Mouse (Mus musculus) hindbrain, embryonic 14.5 days (tissue): Measurements from ENCODE around the gene Cactin. TPM values are rescaled to one million over a fixed set of nuclear protein-coding genes. Genes with fewer than 3 reads are reported as not detected.

Experiments used
- ATAC-seq: fragments of 200-750 bp; cut with Nextera tagmentation; 2 replicates; pipeline ENCODE4 v1.8.0; 2017; ENCODE audit warnings: moderate number of reproducible peaks, mild to moderate bottlenecking, moderate TSS enrichment, moderate library complexity; ENCODE audit not compliant: low FRiP score
- DNase-seq: peaks from one replicate; pipeline ENCODE4 v3.0.0-alpha.2; 2015; ENCODE audit warnings: low spot score
- H3K27ac ChIP-seq: fragments of 300-500 bp; sonication (generic); 2 replicates; pipeline ENCODE4 v1.5.1; 2014; ENCODE audit warnings: mild to moderate bottlenecking, moderate library complexity
- H3K27me3 ChIP-seq: fragments of 300-500 bp; sonication (generic); 2 replicates; pipeline ENCODE4 v1.6.1; 2014; ENCODE audit warnings: mild to moderate bottlenecking, low read length, mixed read lengths; ENCODE audit not compliant: control insufficient read depth, insufficient read depth
- H3K36me3 ChIP-seq: fragments of 300-500 bp; sonication (generic); replicated peaks from 2 replicates; pipeline ENCODE4 v1.6.1; 2014; ENCODE audit not compliant: control insufficient read depth, insufficient read depth
- H3K4me1 ChIP-seq: fragments of 300-500 bp; sonication (generic); replicated peaks from 2 replicates; pipeline ENCODE4 v1.6.1; 2014; ENCODE audit warnings: antibody characterized with exemption, low read length, mixed read lengths; ENCODE audit not compliant: control insufficient read depth, insufficient read depth
- H3K4me2 ChIP-seq: fragments of 300-500 bp; sonication (generic); replicated peaks from 2 replicates; pipeline ENCODE4 v1.6.1; 2014; ENCODE audit warnings: mild to moderate bottlenecking, moderate library complexity
- H3K4me3 ChIP-seq: fragments of 300-500 bp; sonication (generic); replicated peaks from 2 replicates; pipeline ENCODE4 v1.5.1; 2014; ENCODE audit warnings: mild to moderate bottlenecking, low read length
- H3K9ac ChIP-seq: fragments of 300-500 bp; sonication (generic); 2 replicates; pipeline ENCODE4 v1.6.1; 2014
- H3K9me3 ChIP-seq: fragments of 300-500 bp; sonication (generic); 2 replicates; pipeline ENCODE4 v1.6.1; 2016; ENCODE audit warnings: low read length; ENCODE audit not compliant: control insufficient read depth
- WGBS: fragments of 180-500 bp; shearing (Covaris S2); extraction: QIAGEN DNeasy Blood & Tissue Kit; methylation state at CpG from one replicate; pipeline ENCODE4 v1.1.7; 2014; 5-methylcytosine and 5-hydroxymethylcytosine counted together
- polyA plus RNA-seq: library from polyadenylated mRNA; unstranded; fragments of >200 nt; fragmentation: Nextera tagmentation; extraction: Ambion mirVana; gene quantifications from 2 replicates; pipeline ENCODE4 v1.2.1, GENCODE M21; 2014

Gene Cactin
- polyA plus RNA-seq = 18.7 and 20.6 TPM in 2 replicates

DNA sequence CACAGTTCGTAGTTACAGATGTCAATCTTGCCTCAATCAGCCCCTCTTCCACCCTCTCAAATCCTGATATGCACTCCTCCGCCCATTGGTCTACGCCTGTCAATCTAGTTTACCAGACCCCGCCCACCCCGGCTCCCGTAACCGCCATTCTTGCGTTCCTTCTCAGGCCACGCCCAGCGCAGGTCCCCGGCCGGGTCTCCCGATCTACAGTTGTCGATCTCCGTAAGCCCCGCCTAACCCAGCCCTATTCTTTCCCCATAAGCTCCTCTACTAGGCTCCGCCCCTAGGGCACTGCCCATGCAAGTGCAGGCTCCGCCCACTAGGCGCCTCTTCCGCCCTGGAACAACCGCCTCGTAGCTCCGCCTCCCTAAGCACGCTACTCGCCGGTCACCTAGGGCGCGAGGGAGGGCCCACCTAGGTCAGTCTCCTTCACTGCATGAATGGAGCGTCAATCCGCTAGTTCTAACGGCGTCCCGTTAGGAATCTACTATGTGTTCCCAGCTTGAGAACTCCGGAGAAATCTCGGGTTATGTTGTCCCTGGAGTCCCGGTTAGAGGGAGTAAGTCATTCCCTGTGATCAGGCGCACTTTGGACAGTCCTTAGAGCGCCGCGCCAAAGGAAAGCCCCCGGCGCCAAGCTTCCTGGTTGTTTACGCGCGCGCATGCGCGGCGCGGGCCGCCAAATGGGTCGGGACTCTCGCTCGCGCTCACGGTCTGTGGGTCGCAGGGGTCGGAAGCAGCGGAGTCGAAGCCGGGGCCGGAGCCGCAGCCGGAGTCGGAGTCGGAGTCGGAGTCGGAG lies at the start of gene Cactin:
Gene Cactin (plus strand): TSS at position 554 of the 798 bp plus-strand sequence.
- ATAC-seq (peak; percentile 94), DNase-seq (peak; percentile 98)
- Histone ChIP-seq H3K4me1 (peaks cover 20% of the 10 kb centered on the region), H3K9me3 (no peaks in the 10 kb centered on the region), H3K4me3 (peak within 1 kb of the TSS; percentile 76), H3K27me3 (no peaks in the 10 kb centered on the region), H3K4me2 (peak within 1 kb of the TSS; percentile 83), H3K27ac (peak within 1 kb of the TSS; percentile 81), H3K36me3 (peaks cover 63% of the 10 kb centered on the region), H3K9ac (peak within 1 kb of the TSS; percentile 77)
- under 1% methylated on average over 68 of the region's 68 CpGs for WGBS

DNA sequence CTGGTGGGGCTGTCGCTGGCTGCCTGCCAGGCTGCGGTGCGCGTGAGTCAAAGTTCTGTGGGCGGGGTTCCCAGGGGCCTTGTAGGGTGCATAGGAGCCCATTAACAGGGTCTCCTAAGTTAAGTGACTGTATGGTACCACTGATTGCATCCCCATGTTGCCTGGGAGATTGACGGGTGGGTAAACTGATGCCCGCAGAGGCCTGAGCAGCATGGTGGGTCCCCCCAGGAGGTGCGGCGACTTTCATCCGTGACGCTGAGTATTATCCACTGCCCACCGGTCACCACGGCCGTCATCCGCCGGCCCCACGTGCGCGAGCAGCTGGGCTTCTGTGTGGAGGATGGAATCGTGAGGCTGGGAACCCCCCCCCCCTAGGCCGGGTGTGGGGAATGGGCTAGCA lies 48.5 kb upstream of the Cactin start:
- H3K4me2 ChIP-seq = no peak overlapping the region
- H3K27ac ChIP-seq = no peak overlapping the region
- H3K36me3 ChIP-seq = peaks cover 31% of the 10 kb centered on the region
- DNase-seq (no peak), ATAC-seq (no peak)
- no peak overlapping the region for H3K9ac ChIP-seq
- no peak overlapping the region for H3K4me3 ChIP-seq
- no peaks in the 10 kb centered on the region for H3K9me3 ChIP-seq
- WGBS = 95% methylated on average over 20 of the region's 21 CpGs
- peaks cover 14% of the 10 kb centered on the region for H3K4me1 ChIP-seq
- H3K27me3 ChIP-seq = no peaks in the 10 kb centered on the region

DNA sequence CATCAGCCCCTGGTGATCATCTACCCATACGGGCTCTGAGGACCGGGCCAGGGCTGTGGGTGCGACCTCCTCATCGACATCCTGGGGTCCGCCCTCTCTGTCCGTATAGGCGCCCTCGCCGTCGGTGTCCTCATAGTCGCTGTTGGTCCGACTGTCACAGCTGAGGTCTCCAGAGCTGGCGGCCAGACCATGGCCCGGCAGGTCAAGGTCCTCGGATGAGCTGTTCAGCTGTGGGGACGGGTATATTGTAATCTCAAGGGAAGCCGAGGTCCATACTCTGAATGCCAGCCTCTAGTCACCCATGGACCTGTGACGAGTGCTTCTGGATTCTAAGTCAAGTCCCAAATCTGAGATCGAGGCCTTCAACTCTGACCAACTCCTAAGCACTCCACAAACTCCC lies 47.1 kb upstream of the Cactin start:
- Histone ChIP-seq H3K4me1 (peaks cover 3% of the 10 kb centered on the region), H3K4me3 (no peak overlapping the region), H3K4me2 (no peak overlapping the region), H3K9me3 (no peaks in the 10 kb centered on the region), H3K36me3 (peaks cover 31% of the 10 kb centered on the region), H3K27ac (no peak overlapping the region), H3K27me3 (no peaks in the 10 kb centered on the region), H3K9ac (no peak overlapping the region)
- DNase-seq (no peak), ATAC-seq (no peak)
- 96% methylated on average over 19 of the region's 19 CpGs for WGBS

DNA sequence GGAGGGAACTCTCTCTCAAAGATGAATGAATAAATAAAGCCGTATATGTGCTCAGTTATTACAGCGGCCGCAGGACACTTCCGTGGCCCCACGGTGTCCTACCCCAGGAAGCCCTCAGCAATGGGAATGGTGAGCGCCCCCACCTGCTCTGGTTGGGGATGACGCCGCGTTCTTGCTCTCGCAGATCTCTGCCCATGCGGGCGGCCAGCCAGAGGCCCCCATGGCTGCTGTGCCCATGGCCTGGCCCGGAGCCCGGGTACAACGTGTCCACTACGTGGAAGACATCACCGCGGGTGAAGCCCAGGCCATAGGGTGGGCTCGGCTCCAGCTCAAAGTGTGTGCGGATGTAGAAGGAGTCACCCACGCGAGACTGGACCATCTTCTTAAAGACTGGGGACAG lies 43.2 kb upstream of the Cactin start:
- H3K9me3 ChIP-seq = no peaks in the 10 kb centered on the region
- 82% methylated on average over 22 of the region's 22 CpGs for WGBS
- DNase-seq (no peak), ATAC-seq (no peak)
- H3K4me1 ChIP-seq = no peaks in the 10 kb centered on the region
- H3K4me2 ChIP-seq = no peak overlapping the region
- no peaks in the 10 kb centered on the region for H3K27me3 ChIP-seq
- H3K36me3 ChIP-seq = peaks cover 11% of the 10 kb centered on the region
- H3K27ac ChIP-seq = no peak overlapping the region
- H3K4me3 ChIP-seq = no peak overlapping the region
- H3K9ac ChIP-seq = no peak overlapping the region

DNA sequence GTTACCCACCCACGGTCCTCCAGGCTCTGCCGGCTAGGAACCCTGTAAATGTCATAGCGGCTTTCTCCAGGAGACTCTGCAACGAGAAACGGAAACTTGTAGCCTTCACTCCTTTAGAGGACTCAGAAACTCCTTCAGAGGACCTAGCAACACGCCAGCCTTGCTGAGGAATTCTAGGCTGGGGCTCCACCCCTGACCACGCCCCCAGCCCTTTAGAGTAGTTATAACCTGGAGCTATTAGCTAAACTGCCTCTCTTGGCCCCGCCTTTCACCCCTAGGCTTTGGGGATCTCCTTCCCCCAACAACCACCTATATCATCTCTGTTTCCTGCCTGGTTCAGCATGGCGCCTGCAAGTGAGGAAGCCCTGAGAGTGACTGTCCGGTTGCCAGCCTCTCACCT lies 41.4 kb upstream of the Cactin start:
- WGBS = 43% methylated on average over 10 of the region's 10 CpGs
- Histone ChIP-seq H3K36me3 (no peaks in the 10 kb centered on the region), H3K4me3 (no peak overlapping the region), H3K27ac (no peak overlapping the region), H3K9me3 (no peaks in the 10 kb centered on the region), H3K27me3 (peaks cover 14% of the 10 kb centered on the region), H3K9ac (no peak overlapping the region), H3K4me1 (no peaks in the 10 kb centered on the region), H3K4me2 (no peak overlapping the region)
- ATAC-seq (no peak), DNase-seq (no peak)

DNA sequence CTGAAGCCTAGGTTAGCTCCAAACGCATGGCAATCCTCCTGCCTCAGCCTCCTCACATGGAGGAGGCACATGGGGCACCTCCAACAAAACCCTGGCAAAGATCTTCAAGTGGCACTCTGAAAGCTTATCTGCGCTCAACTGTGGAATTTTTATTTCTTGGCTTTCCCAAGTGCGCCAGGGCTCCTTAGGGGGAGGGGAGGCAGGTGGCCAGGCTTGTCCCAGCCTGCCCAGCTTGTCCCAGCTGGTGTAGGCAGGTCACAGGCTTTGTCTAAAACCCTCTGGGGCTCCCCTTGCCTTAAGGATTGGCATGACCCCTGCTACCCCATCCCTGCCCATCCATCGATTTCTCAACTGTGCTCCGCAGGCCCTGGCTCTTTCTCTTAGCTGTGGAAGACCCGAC lies 36.7 kb upstream of the Cactin start:
- no peak overlapping the region for H3K4me2 ChIP-seq
- H3K9ac ChIP-seq = no peak overlapping the region
- no peaks in the 10 kb centered on the region for H3K36me3 ChIP-seq
- 51% methylated on average over 6 of the region's 6 CpGs for WGBS
- no peak overlapping the region for H3K27ac ChIP-seq
- peaks cover 25% of the 10 kb centered on the region for H3K27me3 ChIP-seq
- H3K4me1 ChIP-seq = no peaks in the 10 kb centered on the region; the same call in 1 of the 2 replicates
- H3K4me3 ChIP-seq = no peak overlapping the region
- ATAC-seq (no peak), DNase-seq (no peak)
- H3K9me3 ChIP-seq = no peaks in the 10 kb centered on the region

DNA sequence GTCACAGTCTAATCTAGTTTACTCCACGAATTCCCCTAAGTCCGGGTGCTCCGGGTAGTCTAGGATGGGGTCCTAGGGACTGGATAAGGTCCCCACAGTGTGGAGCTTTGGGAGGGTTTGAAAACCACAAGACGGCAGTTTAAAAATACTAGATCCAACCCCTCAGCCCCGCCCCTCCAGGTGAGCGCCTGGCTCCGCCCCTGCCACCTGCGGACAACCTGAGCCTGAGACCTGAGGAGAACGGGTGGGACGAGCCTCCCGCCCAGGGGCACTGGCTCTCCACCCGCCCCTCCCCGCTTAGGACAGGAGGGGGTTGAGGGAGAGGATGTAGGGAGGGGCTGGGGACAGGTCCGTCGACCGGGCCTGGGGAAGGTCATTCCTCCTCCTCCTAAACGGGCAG lies 36.2 kb upstream of the Cactin start:
- peak overlapping the region; percentile 85 for H3K4me2 ChIP-seq
- H3K27ac ChIP-seq = no peak overlapping the region
- no peaks in the 10 kb centered on the region; the same call in 1 of the 2 replicates for H3K4me1 ChIP-seq
- WGBS = 14% methylated on average over 17 of the region's 17 CpGs
- no peaks in the 10 kb centered on the region for H3K9me3 ChIP-seq
- H3K9ac ChIP-seq = no peak overlapping the region
- H3K4me3 ChIP-seq = peak overlapping the region; percentile 46; the same call in 1 of the 2 replicates
- ATAC-seq = no peak
- no peak for DNase-seq
- peaks cover 28% of the 10 kb centered on the region for H3K27me3 ChIP-seq
- no peaks in the 10 kb centered on the region for H3K36me3 ChIP-seq

DNA sequence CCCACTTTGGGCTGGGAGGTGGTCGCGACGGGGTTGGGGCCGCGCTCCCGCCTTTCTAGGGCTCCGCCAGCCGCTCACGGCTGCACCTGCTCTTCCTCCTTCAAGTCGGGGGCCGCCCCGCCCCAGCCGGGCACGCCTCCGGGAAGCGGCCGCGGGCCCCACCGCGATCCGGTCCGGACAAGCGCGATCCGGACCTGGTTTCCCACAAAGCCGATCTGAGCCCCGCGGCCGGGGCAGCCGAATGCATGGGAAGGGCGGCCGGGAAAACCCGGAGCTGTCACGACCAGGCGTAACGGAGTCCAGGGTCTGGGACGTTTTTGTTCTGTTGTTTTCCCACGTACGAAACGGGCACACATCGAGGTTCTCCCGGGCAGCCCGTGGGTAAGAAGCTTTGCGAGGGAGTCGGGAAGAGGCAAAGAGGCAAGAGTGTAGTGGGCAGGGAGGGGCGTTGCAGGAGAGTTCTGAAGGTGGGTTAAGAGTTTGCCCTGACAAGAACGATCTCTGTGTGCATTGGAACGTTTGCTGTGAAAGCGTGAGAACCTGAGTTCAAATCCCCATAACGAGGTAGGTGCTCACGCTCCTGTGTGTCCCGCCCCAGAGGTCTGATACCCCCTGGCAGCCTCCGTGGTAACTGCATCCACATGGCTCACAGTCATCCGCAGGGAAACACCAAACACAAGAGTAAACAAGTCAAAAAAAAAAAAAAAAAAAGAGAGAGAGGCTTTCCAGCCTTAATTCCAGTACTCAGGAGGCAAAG lies 35.0 kb upstream of the Cactin start:
- peaks cover 4% of the 10 kb centered on the region for H3K4me1 ChIP-seq
- no peaks in the 10 kb centered on the region for H3K36me3 ChIP-seq
- H3K4me2 ChIP-seq = peak overlapping the region; percentile 85
- ATAC-seq = peak; percentile 77
- no peaks in the 10 kb centered on the region for H3K9me3 ChIP-seq
- DNase-seq = peak; percentile 94
- peaks cover 40% of the 10 kb centered on the region for H3K27me3 ChIP-seq
- H3K4me3 ChIP-seq = peak overlapping the region; percentile 46
- 2% methylated on average over 54 of the region's 54 CpGs for WGBS
- no peak overlapping the region for H3K27ac ChIP-seq
- peak overlapping the region; percentile 61 for H3K9ac ChIP-seq

DNA sequence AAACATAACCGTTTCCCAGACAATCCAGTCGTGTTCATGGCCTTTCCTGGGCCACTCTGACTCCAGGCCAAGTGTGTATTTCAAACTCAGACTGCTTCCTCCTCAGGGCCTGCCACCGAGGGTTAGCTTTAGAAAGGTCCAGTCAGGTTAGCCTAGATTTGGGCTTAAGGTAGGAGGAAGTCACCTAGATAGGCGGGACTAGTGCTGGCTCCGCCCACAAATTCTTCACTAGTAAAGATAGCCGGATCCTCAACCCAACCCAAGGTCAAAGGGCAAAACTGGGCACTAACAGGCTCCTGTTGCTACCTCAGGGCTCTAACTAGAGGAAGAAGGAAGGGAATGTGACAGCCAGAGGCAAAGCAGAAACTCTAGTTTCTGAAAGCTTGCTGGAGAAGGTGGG lies 34.3 kb upstream of the Cactin start:
- Histone ChIP-seq H3K27me3 (peaks cover 47% of the 10 kb centered on the region), H3K4me2 (no peak overlapping the region), H3K9me3 (no peaks in the 10 kb centered on the region), H3K4me1 (peaks cover 8% of the 10 kb centered on the region), H3K4me3 (no peak overlapping the region), H3K27ac (no peak overlapping the region), H3K9ac (no peak overlapping the region), H3K36me3 (no peaks in the 10 kb centered on the region)
- 52% methylated on average over 6 of the region's 6 CpGs for WGBS
- ATAC-seq = no peak
- DNase-seq = no peak
